Mouse (Mus musculus): Measurements from ENCODE around the gene Gja1.

DNA sequence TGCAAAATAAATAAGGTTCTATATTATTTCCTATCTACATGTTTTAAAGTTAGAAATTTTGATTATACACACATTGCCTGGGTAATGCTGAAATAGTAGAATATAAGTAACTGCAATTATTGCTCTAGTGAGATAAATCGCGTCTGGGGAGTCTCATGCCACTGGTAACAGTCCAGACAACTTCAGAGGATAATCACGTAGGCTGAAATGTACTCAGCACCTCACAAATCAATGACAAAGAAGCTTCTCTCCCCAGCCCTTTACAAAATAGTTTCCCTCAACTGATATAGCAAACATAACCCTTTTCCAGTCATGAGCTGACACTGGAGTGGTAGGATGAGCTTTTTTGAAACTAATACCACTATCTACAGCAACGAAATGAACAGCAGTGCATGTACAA is 71.9 kb downstream of the Gja1 start:
- TF ChIP-seq CTCF (IDR thresholded peaks at IDR 0.05; ENCODE audit: control insufficient read depth, insufficient read depth, insufficient replicate concordance, low read depth, low read length) (no peak), POLR2A (IDR thresholded peaks at IDR 0.05; ENCODE audit: control insufficient read depth, low read depth, low read length) (no peak)

All from testis, adult 2 months (tissue).